Mouse (Mus musculus): Measurements from ENCODE around the gene Arhgef19.

GRCm38 (mm10) chr4:141282087-141282486, 42.8 kb downstream of the Arhgef19 start:
- TF ChIP-seq CTCF (IDR thresholded peaks at IDR 0.05; ENCODE audit: borderline replicate concordance, insufficient read depth, low read length) = no peak
- TF ChIP-seq POLR2A (IDR thresholded peaks at IDR 0.05; ENCODE audit: low read depth, low read length) = no peak

Data from embryonic fibroblast, embryonic 13.5 days (primary cell).